Mouse (Mus musculus) c-Kit-positive CD71-negative TER-119-negative erythroid progenitor cells, embryonic 14.5 days (primary cell): ENCODE measurements around the gene Dynlt1f.
A peak's percentile ranks its signal among the peaks of the same experiment; 100 is the strongest.
"Not testable (repeated sequence)": the region's sequence is repeated elsewhere in the genome, so short reads cannot be mapped to it uniquely, and the experiment has no call there.

Experiments used
- DNase-seq: peaks from one replicate; pipeline ENCODE4 v3.0.0-alpha.2; 2013; ENCODE audit warnings: low read depth

Dynlt1f gene

DNA sequence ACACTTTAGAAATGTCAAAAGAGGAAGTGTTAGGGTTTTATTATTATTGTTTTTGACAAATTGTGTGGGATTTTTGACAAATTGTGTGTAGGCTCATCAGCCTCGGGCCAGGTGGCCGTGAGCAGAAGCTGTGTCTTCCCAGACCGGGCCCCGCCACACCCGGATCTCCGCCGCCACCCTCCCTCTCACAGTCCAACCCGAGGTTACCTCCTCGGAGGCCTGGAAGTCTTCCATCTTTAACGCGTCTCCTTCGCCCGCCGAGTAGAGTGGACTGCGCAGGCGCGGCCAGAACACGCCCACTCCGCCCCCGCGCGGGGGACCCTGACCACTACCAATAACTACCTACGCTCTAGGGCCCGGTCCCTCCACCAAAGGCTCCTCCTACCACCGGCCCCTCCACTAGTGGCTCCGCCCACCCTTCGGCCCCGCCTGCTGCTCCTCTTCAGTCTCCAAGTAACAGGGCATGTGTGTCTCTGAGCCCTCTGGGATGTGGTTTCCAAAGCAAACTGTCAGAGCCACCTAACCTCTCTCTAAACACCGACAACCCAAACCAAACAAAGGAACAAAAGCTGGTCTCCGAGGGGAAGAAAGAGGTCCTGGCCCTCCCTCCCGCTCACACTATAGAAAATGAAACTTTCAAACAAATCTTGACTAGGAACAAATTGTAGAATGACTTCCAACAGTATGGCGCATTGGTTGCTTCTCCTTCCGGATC is at the start of gene Dynlt1f:
TSS of gene Dynlt1f (minus strand) at position 334 of the 715 bp plus-strand sequence.
- not testable (repeated sequence) for DNase-seq

DNA sequence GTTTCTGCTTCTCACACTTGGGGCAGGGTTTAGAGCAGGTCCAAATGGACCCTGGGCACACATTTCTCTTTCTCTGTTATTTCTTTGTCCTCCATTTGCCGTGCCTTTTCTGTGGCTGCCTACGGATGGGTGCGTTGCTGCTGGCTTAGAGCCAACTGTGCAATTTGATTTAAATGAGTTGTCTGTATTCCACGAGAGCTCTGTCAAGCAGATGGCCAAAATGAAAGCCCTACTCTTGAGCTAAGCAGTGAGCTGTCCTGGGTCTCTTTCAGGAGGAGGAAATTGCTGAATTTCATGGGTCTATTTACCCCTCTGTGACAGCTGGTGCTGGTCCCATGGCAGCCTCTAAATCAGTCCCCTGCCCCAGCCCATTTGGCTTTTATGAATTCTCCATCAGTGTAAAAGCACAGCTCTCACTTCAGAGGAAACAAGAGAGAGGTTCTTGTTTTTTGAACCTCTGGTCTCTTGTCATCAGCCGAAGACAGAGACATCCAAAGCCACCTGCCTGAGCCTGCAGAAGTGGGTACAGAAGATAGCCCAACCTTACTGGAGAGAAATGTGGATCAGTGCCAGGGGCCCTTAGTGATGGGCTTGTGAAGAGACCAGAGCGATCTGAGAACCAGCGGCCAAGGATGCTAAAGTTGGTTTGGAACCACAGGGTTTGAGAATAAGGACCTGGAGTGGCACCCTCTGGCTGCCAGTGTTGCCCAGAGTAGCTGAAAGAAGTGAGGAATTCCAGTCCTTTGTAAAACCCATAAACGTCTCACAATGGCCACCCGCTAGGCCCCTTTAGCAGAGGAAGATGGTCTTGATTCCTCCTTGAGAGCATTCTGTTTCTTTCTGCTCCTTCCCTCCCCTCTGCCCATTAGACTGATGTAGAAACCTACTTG is 47.9 kb upstream of the Dynlt1f start:
- not testable (repeated sequence) for DNase-seq

DNA sequence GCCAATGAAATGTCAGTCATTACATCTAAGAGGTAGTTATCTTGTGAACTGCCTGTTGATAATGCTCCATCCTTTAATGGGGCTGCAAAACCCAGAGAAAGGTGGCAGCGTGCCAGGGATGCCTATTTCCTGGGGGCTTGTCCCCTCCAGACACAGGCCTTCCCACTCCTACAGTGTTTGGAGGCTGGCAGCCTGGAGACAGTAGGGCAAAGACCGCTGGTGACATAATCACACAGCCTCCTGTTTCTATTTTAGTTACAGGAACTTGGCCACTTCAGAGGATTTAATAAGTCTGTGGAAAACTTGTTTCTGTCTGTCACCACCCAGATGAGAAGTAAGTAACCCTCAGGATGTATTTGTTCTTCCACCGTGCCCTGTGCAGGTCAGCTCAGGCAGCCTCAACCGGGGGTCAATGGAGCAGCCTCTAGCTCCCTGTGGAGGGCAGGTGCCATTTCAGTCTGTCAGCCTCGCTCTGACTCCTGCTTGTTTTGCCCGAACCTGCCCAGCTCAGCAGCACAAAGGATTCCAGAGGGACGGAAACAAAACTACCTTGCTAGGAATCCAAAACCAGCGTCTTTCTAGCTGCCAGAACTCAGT is 47.0 kb upstream of the Dynlt1f start:
- not testable (repeated sequence) for DNase-seq

DNA sequence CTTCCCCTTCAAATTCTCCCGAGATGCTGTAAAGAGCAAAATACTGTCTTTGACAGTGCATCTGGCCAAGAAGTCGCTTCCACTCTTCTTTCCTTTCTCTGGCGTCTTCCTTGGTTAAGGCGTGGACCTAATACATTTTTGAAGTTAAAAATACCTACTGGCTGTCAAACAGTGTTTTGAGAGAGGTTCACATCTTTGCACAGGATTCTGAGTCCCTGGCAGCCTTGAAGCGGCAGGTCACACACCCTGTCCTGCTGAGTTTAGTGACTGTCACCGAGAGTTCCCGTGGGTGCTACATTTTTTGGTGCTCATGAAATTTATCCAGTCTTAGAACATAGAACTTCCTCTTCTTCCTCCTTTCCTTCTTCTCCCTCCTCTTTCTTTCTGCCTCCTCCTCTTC is 44.4 kb upstream of the Dynlt1f start:
- not testable (repeated sequence) for DNase-seq

DNA sequence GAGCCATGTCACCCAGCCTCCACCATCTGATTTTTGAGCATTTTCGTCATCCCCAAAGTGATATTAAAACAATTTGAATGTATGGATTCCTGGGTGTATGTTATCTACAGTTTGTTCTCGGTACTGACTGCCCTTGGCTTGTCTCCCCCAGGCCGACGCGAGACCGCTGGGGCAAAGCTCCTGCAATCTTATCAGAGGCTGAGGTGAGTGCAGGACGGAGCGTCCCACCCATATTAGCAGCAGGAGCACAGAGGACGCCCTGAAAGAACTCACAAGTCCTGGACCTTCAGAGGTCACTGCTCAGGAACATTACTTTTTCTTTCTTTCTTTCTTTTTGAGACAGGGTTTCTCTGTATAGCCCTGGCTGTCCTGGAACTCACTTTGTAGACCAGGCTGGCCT is 43.8 kb upstream of the Dynlt1f start:
- not testable (repeated sequence) for DNase-seq

DNA sequence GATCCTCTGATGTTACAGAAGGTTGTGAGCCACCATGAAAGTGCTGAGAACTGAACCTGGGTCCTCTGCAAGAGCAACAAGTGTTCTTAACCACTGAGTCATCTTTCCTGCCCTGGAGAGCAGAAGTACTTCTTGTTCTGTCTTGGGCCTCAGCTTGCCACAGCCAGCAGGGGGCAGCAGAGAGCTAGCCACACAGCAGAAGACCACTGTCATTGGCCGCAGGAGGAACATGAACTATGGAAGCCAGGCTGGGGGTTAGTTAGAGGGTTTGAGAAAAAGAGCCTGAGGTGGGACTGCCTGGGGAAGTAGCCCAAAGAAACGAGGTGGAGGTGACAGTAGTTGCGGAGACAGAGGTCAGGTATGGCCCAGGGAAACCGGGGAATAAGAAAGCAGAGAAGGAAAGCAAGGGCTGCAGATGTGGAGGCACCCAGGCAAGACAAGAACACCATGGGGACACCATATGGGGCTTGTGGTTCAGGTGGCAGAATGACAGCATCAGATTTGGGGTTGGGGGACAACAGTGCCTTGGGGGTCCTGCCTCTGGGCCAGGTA is 41.6 kb upstream of the Dynlt1f start:
- peak; percentile 31 for DNase-seq

DNA sequence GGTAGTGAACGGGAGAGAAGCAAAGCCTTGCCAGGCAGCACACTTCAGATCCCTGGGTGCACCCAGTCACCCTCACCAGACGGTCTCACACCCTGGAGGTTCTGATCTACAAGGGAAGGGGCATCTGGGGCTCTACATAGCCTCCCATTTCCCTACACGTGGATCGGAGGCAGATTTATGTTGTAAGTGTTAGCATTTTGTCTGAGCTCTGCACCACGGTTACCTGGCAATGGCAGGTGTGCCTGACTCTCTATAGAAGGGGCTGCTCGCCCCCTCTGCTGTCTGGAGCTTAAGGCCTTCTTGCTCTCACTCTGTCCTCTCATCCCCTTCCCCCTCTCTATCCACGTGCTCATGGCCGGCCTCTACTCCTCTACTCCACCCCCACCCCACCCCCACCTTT is 40.8 kb upstream of the Dynlt1f start:
- DNase-seq: not testable (repeated sequence)

DNA sequence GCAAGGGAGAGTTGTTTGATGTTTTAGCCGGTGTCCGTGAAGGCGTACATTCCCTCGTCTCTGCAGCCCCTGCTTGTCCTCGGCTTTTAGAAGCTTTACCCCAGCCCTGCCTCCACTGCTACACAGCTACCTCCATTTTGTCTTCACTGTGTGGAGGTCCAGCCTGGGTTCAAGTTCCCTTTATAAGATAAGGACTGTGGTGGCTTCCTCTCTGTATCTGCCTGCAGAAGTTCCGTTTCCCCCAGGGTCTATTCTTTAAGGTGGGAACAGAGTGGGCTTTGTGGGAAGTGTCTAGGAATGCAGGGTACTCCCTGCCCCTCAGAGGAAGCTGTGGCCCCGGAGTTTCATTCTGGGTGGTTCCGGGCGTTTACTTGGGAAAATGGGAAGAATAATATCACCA is 40.0 kb upstream of the Dynlt1f start:
- not testable (repeated sequence) for DNase-seq

DNA sequence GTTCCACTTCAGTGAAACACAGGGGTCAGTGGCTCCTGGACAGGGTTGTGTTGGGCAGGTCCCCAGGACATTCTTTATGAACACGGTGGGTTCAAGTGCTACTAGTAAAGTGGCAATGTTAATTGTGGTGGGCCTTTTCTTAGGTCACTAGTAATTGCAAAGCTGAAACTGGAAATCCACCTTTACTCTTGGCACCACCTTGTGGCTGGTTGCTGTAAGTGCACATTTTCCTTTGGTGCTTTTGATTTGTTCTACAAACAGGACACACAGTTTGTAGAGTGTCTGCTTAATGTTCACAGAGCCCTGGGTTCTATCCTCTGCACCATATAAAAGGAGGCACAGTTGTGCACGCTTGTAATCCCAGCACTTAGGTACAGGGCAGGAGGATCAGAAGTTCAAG is 35.9 kb upstream of the Dynlt1f start:
- peak; percentile 52 for DNase-seq

DNA sequence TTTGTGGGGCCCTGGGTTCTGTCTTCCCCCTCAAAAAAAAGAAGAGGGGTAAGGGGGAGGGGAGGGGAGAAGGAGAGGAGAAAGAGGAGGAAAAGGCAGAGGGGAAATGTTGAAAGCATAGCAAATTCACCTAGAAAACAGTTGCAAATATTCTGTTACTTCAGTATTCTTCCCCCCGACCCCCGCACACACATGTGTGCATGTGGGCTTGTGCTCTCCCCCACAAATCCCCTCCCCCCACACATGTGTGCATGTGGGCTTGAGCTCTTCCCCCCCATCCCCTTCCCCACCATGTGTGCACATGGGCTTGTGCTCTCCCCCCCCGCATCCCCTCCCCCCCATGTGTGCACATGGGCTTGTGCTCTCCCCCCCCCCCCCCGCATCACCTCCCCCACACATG is 33.6 kb upstream of the Dynlt1f start:
- not testable (repeated sequence) for DNase-seq

DNA sequence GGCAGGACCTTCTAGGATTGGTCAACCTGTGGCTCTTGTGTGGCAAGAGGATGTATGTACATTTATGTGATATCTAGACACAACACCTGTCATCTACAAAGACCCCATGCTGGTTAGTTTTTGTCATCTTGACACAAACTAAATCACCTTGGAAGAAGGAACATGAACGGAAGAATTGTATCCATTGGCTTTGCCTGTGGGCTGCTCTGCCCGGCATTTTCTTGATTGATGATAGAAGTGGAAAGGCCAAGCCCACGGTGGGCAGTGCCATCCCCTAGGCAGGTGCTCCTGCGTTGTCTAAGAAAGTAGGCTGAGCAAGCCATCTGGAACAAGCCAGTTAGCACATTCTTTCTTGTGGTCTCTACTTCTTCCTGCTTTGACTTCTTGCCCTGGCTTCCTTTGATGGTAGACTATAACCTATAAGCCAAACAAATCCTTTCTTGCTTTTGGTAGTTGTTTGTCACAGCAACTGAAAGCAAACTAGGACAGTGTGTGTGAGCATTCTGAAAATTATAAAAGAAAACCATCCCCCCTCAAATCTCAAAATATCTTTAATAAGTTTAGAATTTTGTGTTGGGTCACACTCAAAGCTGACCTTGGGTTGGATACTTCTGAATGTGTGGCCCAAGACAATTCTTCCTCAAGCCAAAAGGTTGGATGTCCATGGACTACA is 30.7 kb upstream of the Dynlt1f start:
- not testable (repeated sequence) for DNase-seq

DNA sequence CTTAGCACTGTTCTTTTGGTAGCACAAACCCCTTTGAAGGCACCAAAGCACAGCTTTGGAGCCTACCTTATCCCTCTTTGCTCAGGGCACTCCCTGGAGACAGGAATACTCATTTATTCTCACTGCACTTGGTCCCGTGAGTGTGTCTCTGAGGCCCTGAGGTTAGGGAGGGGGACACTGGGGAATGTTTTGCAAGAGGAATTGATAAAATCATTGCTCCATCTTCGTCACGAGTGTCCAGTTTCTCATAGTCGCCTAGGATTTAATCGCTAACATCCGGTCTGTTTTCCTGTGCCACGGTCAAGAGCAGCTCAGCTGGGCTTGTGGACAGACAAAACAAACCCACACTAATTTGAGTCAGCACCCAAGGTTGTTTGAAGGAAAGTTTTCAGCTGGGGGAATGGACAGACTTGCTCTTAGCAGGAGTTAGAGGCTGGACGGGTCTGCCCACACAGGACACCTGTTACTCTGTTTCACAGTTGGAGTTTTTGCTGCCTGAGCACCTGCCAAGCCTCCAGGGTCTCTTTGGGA is 29.7 kb upstream of the Dynlt1f start:
- DNase-seq: not testable (repeated sequence)

DNA sequence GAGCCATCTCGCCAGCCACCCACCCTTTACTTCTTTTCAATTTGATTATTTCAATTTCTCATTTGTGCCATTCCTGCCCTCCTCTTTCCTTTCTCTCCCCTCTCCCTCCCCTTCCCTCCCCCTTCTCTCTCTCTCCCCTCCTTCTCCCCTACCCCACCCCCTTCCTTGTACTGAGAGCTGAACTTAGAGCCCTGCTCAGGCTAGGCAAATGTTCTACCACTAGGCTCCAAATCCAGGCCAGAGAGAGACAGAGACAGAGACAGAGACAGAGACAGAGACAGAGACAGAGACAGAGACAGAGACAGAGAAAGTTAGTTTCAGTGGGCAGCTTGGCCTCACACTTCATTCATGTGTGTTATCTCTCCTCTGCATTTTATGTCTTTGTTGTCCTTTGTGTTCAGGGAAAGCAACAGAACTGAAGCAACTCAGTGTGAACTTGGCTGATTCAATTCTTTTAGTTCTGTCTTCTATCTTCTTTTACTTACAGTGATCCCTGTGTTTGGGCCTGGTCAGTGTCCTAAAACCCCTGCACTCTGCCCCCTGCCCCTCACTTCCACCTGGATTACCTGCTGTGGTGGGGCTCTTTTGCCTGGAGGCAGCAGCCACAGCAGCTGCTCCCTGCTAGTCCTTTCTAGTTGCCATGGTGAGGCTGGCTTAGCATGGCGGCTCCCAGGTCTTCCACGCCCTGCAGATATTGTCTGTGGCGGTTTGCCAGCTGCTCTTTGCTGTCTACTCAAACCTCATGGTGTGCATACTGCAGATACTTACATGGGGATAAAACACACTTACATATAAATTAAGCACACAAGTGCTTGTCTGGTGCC is 29.0 kb upstream of the Dynlt1f start:
- DNase-seq: not testable (repeated sequence)

DNA sequence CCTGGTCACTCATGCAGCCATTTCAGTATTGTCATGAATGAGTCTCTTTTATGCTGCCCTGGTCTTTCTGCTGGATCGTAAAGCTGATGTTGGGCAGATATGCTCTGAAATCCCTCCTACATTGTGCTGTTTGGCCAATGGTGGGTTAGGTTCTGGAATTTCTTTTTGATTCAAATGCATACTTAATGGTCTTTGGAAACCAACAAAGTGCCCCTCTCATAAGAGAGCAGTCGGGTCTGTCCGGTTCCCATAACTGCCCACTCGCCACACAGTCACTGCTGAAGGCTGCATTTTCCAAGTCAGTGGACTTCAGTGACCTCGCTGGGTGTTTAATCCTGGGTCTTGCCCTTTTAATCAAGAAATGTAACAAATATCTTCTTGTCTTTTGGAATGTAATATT is 28.0 kb upstream of the Dynlt1f start:
- DNase-seq: not testable (repeated sequence)

DNA sequence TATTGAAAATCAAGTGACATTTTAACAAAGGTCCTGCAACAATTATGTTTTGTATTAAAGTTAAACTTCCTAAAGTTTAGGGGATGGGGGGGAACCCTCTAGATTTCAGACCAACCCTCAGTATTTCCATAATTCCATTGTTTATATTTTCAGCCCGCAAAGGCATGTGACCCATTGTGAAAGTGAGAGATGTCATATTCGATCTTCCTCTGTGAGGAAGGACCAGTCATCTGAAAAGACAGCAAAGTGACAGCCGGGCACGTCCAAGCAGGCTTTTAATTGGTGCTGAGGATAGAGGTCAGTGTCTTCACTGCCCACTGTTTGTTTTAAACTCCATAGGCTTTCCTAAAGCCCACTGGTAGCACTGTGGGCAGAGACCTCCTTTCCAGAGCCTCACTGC is 26.0 kb upstream of the Dynlt1f start:
- DNase-seq: not testable (repeated sequence)

DNA sequence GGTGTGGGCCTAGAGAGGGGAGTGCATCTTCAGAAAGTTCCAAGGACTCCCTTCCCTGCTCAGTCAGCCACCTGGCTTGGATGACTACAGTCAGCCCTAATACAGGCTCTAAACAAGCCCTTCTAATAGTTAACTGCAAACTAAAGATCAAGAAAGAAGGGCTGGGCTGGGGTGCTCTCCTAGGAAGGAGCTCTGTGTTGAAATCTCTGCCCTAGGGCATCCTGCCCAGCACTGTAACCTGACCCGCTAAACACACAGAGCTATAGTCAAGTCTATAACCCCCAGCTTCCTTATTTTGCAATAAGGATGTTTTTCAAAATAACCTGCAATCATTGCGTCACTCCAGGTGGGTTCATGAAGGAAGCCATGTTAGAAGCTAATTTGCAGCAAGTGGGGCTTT is 22.4 kb upstream of the Dynlt1f start:
- not testable (repeated sequence) for DNase-seq

DNA sequence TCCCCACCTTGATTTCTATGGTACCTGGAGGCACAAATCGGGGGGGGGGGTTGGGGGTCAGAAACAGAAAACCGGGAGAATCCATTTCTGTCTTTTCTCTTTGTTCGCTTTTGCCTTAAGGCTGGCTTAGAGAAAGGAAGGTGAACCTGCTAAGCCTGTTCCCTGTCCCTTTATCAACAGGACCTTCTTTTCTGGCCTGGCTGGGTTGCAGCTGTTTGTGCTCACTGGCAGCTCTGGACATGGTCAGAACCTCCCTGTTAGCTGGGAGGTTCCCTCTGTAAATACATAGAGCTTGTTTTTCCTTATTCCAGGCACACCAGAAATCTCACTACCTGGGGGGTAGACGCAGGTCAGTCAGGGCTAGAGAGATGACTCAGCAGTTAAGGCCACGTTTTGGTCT is 18.6 kb upstream of the Dynlt1f start:
- not testable (repeated sequence) for DNase-seq

DNA sequence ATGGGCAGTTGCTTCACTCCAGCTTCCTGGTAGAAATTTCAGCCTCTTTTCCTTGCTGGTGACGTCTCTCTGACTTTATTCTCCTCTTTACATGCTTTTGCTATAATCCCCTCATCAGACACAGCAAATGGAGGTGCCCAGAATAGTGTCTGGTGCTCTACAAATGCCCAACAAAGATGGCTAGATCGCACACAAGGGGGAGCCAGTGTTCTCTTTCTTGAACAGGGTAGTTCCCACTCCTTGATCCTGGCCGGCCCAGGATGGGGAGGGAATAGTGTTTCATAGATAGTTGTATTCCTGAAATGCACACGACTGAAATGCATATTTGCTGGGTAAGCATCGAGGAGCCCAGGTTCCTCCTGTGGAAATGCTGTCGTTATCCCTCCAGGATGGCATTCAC is 12.8 kb upstream of the Dynlt1f start:
- not testable (repeated sequence) for DNase-seq

DNA sequence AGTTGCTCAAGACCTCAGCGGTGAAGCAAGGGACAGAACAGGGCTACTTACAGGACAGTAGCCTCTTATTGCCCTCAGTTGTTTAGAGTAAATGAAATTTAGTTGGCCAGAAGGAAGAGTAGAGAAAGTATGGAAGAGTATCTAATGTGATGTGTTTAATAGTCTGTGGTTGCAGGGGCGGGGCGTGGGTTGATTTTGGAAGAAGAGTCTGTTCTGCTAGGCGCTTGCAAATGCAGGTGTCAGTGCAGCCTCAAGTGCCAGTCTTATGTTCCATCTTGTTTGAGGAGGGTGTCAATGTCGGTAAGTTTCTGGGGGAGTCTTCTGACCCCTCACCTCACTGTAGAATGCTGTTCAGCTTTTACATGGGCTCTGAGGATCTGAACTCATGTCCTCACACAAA is 9.7 kb upstream of the Dynlt1f start:
- DNase-seq: not testable (repeated sequence)

DNA sequence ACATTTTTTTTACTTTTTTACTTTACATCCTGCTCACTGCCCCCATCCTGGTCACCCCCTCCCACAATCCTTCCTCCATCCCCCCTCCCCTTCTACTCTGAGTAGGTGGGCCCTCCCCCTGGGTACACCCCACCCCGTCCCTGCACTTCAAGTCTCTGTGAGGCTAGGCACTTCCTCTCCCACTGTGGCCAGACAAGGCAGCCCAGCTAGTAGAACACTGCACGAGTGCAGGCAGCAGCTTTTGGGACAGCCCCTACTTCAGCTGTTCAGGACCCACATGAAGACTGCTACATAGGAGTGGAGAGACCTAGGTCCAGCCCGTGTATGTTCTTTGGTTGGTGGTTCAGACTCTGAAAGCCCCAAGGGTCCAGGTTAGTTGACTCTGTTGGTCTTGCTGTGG is 7.1 kb upstream of the Dynlt1f start:
- not testable (repeated sequence) for DNase-seq
